Mouse (Mus musculus) myocyte (in vitro differentiated cells): ENCODE measurements around the gene Chst8. TPM values are rescaled to one million over a fixed set of nuclear protein-coding genes. Genes with fewer than 3 reads are reported as not detected.

ENCODE experiments used
- H3K27me3 ChIP-seq: one replicate; pipeline ENCODE4 v1.6.1; 2011; ENCODE audit not compliant: control insufficient read depth, insufficient read depth, insufficient read length
- H3K36me3 ChIP-seq: one replicate; pipeline ENCODE4 v1.6.1; 2011; ENCODE audit not compliant: control insufficient read depth, insufficient read depth
- H3K4me2 ChIP-seq: one replicate; pipeline ENCODE4 v1.6.1; 2011; ENCODE audit warnings: low read depth, control low read depth
- H3K4me3 ChIP-seq: one replicate; pipeline ENCODE4 v1.5.1; 2011; ENCODE audit warnings: mild to moderate bottlenecking, control low read depth, moderate library complexity
- H3K79me2 ChIP-seq: one replicate; pipeline ENCODE4 v1.6.1; 2011; ENCODE audit not compliant: control insufficient read depth, insufficient read depth
- H3ac ChIP-seq: one replicate; pipeline ENCODE4 v1.6.1; 2011; ENCODE audit not compliant: control insufficient read depth, insufficient read length
- CEBPB ChIP-seq: IDR thresholded peaks from 2 replicates; pipeline ENCODE4 v1.6.1; 2011; ENCODE audit warnings: mild to moderate bottlenecking, moderate library complexity; ENCODE audit not compliant: poor library complexity, insufficient read depth, severe bottlenecking
- E2F4 ChIP-seq: IDR thresholded peaks from one replicate; pipeline ENCODE4 v1.6.1; 2011; ENCODE audit warnings: mild to moderate bottlenecking, control low read depth, moderate library complexity; ENCODE audit not compliant: insufficient read depth
- MAX ChIP-seq: IDR thresholded peaks from one replicate; pipeline ENCODE4 v1.6.1; 2011; ENCODE audit warnings: low read depth, mild to moderate bottlenecking, control low read depth
- MYOD1 ChIP-seq, 3 experiments: IDR thresholded peaks; one replicate each; pipeline ENCODE4 v1.6.1; 2011; ENCODE audit warnings: control low read depth in 2 of 3, low read depth in 2 of 3, mild to moderate bottlenecking in 2 of 3, moderate library complexity in 1 of 3; ENCODE audit not compliant: insufficient read length in 2 of 3, control insufficient read depth in 1 of 3
- MYOG ChIP-seq, 3 experiments: IDR thresholded peaks; one replicate each; pipeline ENCODE4 v1.6.1; 2011; ENCODE audit warnings: control low read depth in 2 of 3, low read depth in 2 of 3, mild to moderate bottlenecking in 2 of 3; ENCODE audit not compliant: insufficient read length in 2 of 3, control insufficient read depth in 1 of 3, insufficient read depth in 1 of 3
- POLR2A ChIP-seq: IDR thresholded peaks from one replicate; pipeline ENCODE4 v1.6.1; 2011; ENCODE audit warnings: low read depth, mild to moderate bottlenecking, control low read depth, moderate library complexity; ENCODE audit not compliant: insufficient read length
- POLR2AphosphoS2 ChIP-seq: IDR thresholded peaks from one replicate; pipeline ENCODE4 v1.6.1; 2011; ENCODE audit warnings: low read depth, control low read depth; ENCODE audit not compliant: insufficient read length
- REST ChIP-seq: IDR thresholded peaks from one replicate; pipeline ENCODE4 v1.6.1; 2011; ENCODE audit warnings: mild to moderate bottlenecking, control low read depth, moderate library complexity; ENCODE audit not compliant: insufficient read depth, insufficient read length
- SRF ChIP-seq: IDR thresholded peaks from one replicate; pipeline ENCODE4 v1.6.1; 2011; ENCODE audit warnings: low read depth; ENCODE audit not compliant: control insufficient read depth, insufficient read length
- TCF12 ChIP-seq: IDR thresholded peaks from one replicate; pipeline ENCODE4 v1.6.1; 2011; ENCODE audit warnings: mild to moderate bottlenecking, control low read depth; ENCODE audit not compliant: poor library complexity, insufficient read depth, severe bottlenecking
- TCF3 ChIP-seq: IDR thresholded peaks from one replicate; pipeline ENCODE4 v1.6.1; 2011; ENCODE audit warnings: low read depth, control low read depth; ENCODE audit not compliant: insufficient read length
- USF1 ChIP-seq: IDR thresholded peaks from one replicate; pipeline ENCODE4 v1.6.1; 2011; ENCODE audit warnings: low read depth, mild to moderate bottlenecking, control low read depth, moderate library complexity
- polyA plus RNA-seq: library from polyadenylated mRNA; unstranded; fragments of >200 nt; fragmentation: generic; extraction: Trizol; gene quantifications from one replicate; pipeline ENCODE4 v1.2.1, GENCODE M21; 2012; ENCODE audit warnings: missing spikeins

The Chst8 gene
- polyA plus RNA-seq, 1 experiment: not detected

DNA sequence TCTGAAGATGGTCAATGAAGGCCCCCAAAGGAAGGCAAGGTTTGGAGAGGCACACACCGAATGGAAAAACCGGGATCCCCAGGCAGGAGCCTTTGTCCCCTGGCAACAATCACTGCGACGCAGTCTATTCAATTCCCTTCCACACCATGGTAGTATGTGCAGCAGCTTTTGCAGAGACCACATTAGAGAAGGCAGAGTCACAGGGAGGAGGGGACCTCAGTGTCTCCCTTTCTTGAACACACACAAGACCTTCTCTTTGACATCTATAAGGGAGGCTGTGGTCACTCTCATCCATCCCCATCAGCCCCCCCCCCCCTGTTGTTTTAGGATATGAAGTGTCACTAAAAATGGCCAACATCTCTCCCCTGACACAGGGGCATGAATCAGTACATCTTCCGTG lies 39.2 kb downstream of the Chst8 start:
- TF ChIP-seq POLR2AphosphoS2 (no peak), TCF12 (no peak), REST (no peak)
- H3K27me3 ChIP-seq: peaks cover 33% of the 10 kb centered on the region
- H3ac ChIP-seq: no peak overlapping the region
- no peaks in the 10 kb centered on the region for H3K36me3 ChIP-seq
- H3K4me3 ChIP-seq: no peak overlapping the region
- no peaks in the 10 kb centered on the region for H3K79me2 ChIP-seq
- H3K4me2 ChIP-seq: no peak overlapping the region

DNA sequence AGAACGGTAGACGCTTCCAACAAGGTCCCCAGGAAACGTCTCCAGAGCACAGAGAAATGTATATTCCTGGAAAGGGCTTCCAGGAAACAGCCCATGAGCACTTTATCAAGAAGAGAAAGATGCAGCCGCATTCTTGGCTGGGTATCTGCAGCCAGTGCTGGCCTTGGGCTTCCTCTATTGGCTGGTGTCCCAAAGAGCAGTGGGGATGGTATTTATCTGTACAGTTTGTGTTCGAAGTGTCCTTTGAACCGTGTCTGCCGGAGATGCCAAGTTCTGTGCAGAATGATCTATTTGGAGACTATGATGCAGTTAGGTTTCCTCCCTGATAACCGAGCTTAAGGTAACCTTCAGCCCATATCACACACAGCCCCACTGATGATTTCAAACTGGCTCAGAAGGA lies 43.0 kb downstream of the Chst8 start:
- H3ac ChIP-seq: no peak overlapping the region

DNA sequence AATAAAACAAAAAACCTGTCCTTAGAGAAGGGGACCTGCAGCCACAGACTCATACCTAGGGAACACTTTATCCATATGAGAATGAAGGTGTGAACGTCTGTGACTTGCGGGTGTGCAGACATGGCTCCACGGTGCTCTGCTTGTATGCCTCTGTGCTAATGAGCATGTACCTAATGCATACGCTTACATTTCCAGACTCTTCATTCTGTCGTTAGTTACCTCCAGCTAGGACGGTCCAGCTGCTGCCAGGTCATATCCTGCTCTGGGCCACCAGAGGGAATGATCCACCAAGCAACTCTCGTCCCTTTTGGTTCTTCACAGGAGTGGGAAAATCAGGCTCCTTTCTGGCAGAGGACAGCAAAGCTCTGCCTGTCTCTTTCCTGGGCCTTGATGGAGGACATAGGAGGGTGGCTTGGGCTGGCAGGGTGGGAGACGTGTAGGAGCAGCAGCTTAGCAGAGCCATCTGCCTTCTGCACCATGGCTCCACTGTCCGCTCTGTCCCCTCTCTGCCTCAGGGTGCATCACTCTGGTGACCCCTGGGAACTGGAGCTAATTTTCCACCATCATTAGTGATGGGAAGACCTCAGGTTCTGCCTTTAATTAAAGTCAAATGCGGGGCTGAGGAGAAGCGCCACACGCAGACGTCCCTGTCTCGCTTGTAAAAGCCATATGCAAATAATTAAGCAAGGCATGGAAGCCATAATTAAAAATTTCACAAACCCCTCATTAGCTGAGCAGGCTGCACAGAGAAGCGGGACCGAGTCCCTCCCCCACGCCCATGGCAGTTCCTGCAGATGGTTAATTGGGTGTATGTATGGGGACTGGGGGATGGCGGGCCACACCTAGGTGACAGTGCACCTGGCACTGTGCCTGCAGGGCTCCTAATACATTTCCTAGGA lies 48.0 kb downstream of the Chst8 start:
- Histone ChIP-seq H3K79me2 (no peaks in the 10 kb centered on the region), H3K4me2 (no peak overlapping the region), H3K36me3 (no peaks in the 10 kb centered on the region), H3ac (no peak overlapping the region), H3K4me3 (no peak overlapping the region), H3K27me3 (peaks cover 22% of the 10 kb centered on the region)
- TF ChIP-seq POLR2A (no peak), REST (no peak)

More for the DNA sequence above, 43.0 kb downstream of the Chst8 start:
- TF ChIP-seq SRF (no peak), TCF3 (no peak), E2F4 (no peak), POLR2AphosphoS2 (no peak), TCF12 (no peak), POLR2A (no peak), MYOG (IDR thresholded peaks at IDR 0.05; ENCODE audit: control insufficient read depth in 1 of 3, insufficient read depth in 1 of 3, insufficient read length in 2 of 3, low read depth in 2 of 3) (no peak)
- H3K79me2 ChIP-seq: no peaks in the 10 kb centered on the region
- no peak overlapping the region for H3K4me3 ChIP-seq
- no peak overlapping the region for H3K4me2 ChIP-seq
- no peaks in the 10 kb centered on the region for H3K36me3 ChIP-seq
- peaks cover 32% of the 10 kb centered on the region for H3K27me3 ChIP-seq

DNA sequence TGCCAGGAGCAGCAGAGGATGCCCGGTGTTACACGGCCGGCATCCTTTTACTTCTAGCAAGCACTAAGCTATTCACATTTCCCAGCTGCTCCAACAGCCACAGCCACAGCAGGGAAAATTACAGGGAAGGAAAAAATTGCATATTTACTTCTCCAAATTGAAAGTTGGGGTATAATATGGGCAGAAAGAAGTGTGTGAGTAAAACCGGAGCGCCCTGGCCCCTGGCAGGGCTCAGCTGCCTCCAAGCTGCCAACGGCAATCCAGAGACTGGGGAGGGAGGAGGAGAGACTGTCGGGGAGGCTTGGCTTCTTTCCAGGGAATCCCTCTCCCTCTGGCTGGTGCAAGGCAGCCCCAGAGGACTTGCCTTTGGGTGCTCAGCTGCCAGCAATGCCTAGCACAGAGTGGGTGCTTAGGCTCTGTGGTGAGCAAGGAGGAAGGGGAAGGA lies 53.1 kb downstream of the Chst8 start:
- Histone ChIP-seq H3K4me3 (no peak overlapping the region), H3K36me3 (no peaks in the 10 kb centered on the region), H3ac (no peak overlapping the region), H3K27me3 (peaks cover 8% of the 10 kb centered on the region), H3K4me2 (no peak overlapping the region), H3K79me2 (no peaks in the 10 kb centered on the region)
- TF ChIP-seq MYOG (IDR thresholded peaks at IDR 0.05; ENCODE audit: control insufficient read depth in 1 of 3, insufficient read depth in 1 of 3, insufficient read length in 2 of 3, low read depth in 2 of 3) (no peak), E2F4 (no peak), SRF (no peak), POLR2A (no peak), CEBPB (no peak), REST (no peak), TCF3 (no peak), MYOD1 (IDR thresholded peaks at IDR 0.05; ENCODE audit: control insufficient read depth in 1 of 3, insufficient read length in 2 of 3, low read depth in 2 of 3) (no peak), TCF12 (no peak), USF1 (no peak), MAX (no peak), POLR2AphosphoS2 (no peak)

DNA sequence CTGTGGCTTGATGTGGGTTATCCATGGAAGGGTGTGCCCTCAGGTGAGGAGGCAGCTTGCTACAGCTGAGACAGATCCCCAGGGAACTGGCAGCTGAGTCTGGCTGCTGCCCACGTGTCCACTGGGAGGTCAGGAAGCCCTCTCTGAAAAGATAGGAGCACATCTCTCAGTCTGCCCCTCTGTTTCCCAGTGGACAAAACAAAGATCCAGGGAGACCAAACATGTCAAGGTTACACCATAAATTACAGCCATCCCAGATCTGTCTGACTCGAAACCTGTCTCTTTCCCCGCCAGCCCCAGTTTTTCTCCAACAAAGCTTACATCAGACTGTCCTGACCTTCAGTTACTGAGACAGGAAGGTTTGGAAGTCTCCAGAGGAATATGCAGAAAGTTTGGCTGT lies 53.8 kb downstream of the Chst8 start:
- no peaks in the 10 kb centered on the region for H3K36me3 ChIP-seq
- no peak for TF ChIP-seq REST
- no peak for TF ChIP-seq USF1
- no peak for TF ChIP-seq E2F4
- no peak for TF ChIP-seq MAX
- no peak for TF ChIP-seq SRF
- no peak for TF ChIP-seq MYOD1 (IDR thresholded peaks at IDR 0.05; ENCODE audit: control insufficient read depth in 1 of 3, insufficient read length in 2 of 3, low read depth in 2 of 3)
- no peak for TF ChIP-seq POLR2A
- TF ChIP-seq MYOG (IDR thresholded peaks at IDR 0.05; ENCODE audit: control insufficient read depth in 1 of 3, insufficient read depth in 1 of 3, insufficient read length in 2 of 3, low read depth in 2 of 3): no peak
- TF ChIP-seq CEBPB: no peak
- no peak for TF ChIP-seq POLR2AphosphoS2
- no peak for TF ChIP-seq TCF3
- no peak for TF ChIP-seq TCF12
- H3K4me2 ChIP-seq: no peak overlapping the region
- H3ac ChIP-seq: no peak overlapping the region
- H3K79me2 ChIP-seq: no peaks in the 10 kb centered on the region
- peaks cover 7% of the 10 kb centered on the region for H3K27me3 ChIP-seq
- no peak overlapping the region for H3K4me3 ChIP-seq
